Mouse (Mus musculus): ENCODE results near the gene Pde4d.
A peak's percentile ranks its signal among the peaks of the same experiment; 100 is the strongest.

The Pde4d gene

DNA sequence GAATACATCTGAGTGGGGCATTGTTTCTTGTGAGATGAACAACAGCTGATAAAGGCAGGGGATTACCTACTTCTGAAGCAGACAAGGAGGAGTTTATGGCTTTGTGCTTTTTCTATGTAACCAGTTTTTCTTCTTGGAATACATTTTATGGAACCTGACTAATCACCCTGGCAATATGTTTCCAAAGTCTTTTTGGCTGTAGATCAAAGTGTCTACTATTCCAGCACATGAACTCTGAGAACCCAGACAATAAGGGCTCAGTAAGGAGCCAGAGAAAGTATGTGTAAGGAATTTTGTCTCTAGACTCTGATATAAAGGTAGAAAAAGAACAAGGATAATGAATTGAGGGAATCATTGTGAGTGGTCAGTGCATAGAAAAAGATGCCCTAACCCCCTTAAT lies 40.1 kb downstream of the Pde4d start:
- no peak for DNase-seq (ENCODE audit: extremely low spot score, low spot score)

DNA sequence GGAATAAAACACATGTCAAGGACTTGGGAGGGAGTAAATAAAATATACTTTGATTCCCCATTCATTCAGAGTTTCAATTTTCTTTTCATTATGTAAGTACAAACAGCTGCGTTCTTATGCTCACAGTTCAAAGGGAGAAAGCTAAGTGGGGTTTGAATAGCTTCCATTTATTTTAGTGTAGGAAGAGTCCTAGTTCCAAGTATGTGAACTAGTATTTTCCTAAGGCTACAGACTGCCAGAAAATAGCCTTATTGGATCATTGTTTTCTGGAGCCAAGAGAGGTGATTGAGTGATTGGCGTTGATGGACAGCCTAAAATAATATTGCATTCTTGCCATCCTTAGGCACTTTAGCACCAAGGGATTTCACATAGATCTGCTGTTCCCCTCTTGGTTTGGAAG lies 41.1 kb downstream of the Pde4d start:
- DNase-seq (ENCODE audit: extremely low spot score, low spot score) = no peak

DNA sequence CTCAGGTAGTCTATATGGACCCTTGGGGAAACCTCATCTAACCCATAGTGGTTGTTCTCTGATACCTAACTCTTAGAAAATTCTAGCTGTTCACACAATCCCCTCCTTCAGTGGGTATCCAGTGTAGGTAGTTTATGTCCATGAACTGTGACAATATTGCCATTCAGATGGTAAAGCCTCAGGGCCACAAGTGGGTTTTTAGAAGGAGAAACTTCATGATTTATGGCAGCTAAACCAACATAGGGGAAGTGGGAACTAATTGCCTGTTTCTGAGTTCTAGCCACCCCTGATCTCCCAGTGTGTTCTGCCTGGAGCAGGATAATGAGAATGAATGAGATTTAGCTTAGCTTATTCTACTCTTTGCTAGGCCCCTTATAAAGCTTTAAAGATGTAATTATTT lies 43.1 kb downstream of the Pde4d start:
- DNase-seq (ENCODE audit: extremely low spot score, low spot score) = no peak

DNA sequence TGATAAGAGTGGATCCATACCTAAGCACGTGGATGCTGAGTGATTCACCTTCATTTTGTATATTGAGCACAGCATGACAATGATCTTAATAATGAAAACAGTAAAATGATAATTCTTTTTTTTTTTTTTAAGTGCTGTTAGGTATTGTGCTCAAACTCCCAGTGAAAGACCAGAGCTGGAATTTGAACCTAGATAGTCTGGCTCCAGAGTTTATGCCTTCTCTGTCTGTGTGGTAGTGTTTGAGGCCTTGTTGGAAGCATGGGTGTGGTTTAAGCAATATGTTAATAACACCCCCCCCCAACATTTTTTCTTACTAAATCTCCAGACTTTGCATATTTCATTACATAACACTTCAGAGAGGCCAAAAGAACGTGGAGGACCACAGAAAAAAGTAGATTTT lies 44.6 kb downstream of the Pde4d start:
- DNase-seq (ENCODE audit: extremely low spot score, low spot score) = no peak

DNA sequence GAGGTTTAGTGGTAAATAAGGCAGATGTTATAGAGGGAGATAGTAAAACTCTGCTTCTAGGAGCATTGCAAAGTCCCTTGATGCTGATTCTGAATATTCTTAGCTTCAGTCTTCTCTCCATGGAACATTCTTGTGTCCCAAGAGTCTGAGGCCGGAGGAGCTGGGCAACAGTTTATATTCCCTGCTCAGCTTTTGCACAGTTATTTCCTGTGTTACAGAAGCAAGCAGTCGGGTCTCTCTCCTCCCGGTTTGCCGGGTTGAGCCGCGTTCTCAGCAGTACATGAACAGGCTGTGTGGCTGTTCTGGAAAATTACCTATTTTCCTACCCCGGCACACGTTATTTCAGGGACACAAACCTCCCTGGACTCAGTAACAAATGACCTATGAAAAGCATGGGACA lies 48.0 kb downstream of the Pde4d start:
- DNase-seq (ENCODE audit: extremely low spot score, low spot score) = no peak

DNA sequence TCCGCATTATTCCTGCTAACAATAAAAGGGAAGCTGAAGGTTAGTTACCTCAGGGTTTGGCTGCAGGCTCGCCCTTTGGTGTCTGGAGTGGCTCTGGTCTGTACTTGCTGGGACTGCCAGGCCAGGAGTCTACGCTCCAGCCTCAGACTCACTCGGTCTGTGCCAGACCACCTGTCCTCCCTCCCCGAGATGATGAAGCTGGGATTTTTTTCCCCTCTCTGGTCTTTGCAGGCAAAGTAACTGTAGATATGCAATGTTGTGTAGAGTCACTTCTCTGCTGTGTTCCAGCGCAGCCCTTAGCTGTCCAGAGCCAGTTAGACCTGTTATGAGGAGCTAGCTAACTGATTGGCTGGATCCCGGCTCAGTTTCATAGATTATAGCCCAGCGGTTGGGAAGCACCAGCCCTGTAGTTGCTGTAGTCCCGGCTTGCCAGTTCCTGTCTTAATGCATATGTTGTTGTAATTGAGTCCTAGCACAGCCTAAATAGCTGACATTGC lies 48.5 kb downstream of the Pde4d start:
- no peak for DNase-seq (ENCODE audit: extremely low spot score, low spot score)

DNA sequence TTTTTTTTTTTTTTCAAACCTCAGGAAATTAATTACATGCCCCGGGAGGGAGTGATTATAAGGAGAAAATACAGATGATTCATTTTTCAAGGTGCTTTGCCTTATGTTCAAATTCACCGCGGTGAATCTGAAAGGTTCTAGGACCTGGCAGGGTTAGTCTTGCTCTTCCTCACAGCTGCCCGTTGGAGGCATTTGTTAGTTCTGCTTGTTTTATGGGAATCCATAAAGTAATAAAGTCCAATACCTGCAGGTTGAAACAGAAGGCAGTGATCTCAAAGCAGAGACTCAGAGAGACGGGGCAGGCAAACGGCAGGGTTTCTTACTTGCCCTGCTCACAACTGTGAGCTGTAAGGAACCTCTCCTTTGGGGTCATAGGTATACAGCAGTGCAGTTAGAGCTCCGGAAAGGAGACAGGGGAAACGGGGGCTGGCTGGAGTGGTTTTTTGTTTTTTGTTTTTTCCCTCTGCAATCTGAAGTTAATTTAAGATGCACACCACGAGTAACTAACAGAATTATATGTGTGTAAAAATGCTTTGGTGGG lies 49.1 kb downstream of the Pde4d start:
- no peak for DNase-seq (ENCODE audit: extremely low spot score, low spot score)

DNA sequence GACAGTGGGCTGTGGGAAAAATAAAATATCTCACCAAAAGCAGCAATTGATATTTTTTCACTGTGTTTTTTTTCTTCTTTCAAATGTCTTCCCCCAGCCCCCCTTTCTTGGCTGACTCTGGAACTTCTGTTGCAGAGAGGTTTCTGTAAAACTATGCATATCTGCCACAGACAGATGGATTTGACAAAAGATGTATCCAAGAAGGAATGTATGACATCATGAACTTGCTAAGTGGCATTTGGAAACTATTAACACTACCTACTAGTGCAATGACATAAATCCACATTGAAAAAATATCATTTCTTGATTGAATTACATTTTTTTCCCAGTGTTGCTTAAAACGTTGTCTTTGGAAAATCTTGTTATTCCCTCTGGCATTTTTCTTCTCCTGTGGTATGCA lies 51.6 kb downstream of the Pde4d start:
- no peak for DNase-seq (ENCODE audit: extremely low spot score, low spot score)

DNA sequence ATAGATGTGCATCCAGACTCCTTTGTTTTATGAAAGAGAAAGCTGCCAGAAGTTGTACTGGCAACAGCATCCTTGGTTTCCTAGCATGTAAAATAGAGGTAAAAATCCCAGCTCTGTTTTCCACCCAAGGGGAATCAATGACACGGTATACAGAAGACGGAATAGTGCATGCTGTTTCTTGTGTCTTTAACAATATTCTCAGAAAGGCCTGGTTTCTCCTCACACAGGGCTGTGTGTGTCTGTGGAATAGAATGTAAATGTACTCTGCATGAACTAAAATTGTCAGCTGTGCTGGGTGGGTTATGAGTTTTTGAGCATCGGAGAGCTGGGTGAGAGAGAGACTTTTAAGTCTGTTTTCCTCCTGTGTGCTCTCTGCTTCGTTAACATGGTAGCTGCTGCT lies 74.8 kb downstream of the Pde4d start:
- DNase-seq (ENCODE audit: extremely low spot score, low spot score) = no peak

DNA sequence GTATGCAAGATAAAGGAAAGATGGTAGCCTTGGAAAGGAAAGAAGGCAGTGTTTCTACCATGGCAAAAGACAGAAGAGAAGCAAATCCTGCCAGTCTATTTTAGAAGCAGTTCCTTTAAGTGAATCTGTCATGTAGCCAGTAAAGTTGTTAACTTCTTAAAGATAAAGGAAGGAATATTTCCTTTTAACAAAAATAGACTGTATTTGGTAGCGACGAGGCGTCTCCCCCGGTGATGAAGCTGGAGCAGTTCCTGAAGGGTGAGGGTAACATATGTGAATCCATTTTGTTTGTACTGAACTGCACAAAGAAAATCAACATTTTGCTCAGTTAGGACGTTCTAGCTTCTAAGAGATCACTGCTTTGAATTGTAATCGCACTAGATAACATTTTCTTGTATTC lies 75.2 kb downstream of the Pde4d start:
- no peak for DNase-seq (ENCODE audit: extremely low spot score, low spot score)

DNA sequence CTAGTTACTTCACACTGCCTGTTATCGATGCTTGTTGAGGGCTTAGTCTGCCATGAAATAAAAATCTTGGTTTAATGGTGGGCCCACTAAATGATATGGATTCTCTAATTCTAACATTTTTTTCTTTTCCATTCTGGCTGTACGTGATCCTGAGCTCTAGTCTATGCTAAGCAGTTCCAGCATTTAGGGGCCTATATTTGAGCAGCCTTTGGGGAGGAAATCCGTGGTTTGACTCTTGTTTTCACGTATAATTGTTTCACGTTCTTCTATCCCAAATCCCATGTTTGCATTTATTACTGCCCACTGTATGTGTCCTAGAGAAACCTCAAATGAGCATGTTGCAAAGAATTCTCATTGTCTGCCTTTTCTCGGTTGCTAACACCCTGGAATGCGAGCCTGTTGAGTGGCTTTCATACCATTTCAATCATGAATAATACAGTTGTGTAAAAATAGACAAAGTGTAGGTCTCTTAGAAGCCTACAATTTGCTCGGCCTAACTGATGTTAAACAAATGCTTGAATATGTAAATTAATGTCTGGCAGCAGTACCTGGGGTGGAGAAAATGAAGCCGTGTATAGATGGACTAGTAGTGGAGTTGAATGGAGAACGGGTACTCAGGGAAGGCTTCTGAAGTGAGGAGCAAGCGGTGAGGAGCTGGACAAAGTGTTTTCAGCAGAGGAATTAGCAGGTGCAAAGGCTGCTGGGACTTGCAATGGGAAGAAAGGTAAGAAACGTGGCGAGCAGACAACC lies 76.7 kb downstream of the Pde4d start:
- DNase-seq (ENCODE audit: extremely low spot score, low spot score) = no peak

DNA sequence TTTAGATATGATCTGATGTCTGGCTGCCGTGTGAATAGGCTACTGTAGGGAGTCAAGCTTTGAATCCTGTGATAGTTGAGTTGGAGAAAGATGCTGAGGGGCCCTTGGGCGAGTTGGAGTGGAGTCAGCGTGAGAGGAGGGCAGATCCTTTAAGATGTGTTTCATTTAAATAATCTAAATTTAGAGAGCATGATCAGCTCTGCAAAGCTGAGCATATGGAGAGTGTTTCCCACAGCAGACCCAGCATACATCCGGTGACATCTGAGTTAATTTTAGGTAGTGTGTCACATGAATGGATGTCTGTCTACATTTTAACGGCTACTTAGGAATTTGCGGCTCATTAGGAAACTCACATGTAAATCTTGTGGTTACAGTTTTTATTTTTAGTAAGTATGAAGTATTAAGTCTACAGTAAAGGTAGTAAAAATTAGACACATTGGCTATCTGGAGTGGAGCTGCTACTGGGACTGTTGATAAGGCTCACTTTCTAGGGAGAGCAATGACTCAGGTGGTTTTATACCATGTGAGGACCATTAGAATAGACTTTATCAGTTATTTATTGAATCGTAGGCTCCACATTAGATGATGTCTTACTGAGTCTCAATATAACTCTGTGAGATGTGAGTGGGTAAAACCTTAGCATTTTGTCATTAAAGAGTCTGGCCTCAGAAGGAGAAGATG lies 77.5 kb downstream of the Pde4d start:
- no peak for DNase-seq (ENCODE audit: extremely low spot score, low spot score)

DNA sequence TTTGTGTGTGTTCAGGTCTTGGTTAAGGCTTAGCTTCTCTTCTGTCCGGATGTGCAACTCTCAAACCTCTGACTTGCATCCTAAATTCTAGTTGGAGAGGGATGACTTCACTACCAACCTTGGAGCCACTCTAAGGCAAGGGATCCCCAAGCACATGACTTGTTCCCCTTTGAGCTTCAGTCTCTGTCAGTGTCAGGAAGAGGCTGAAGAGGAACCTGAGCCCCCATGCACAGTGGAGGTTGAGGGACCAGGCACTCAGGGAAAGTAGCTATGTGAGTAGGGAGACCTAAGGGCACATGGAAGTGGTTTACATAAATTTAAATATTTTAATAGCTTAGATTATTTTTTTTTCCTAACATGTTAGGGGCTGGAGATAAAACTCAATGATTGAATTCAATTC lies 78.6 kb downstream of the Pde4d start:
- DNase-seq (ENCODE audit: extremely low spot score, low spot score) = no peak

DNA sequence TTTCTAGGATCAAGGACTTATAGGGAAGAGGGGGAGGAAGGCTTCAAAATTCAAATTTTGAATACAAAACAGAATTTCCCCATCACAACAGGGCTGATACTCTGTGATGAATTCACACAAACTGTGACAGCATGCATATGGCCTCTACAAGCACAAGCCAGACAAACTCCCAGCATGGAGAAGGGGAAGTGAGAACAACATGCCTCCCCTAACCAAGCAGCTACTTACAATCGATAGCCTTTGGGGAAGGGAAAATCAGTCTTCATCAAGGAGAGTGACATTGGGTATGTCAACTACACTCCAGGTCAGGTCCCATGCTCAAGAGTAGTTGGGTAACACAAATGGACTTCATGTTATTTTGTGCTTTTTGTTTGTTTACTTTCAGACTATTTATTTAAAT lies 83.1 kb downstream of the Pde4d start:
- DNase-seq (ENCODE audit: extremely low spot score, low spot score) = no peak

DNA sequence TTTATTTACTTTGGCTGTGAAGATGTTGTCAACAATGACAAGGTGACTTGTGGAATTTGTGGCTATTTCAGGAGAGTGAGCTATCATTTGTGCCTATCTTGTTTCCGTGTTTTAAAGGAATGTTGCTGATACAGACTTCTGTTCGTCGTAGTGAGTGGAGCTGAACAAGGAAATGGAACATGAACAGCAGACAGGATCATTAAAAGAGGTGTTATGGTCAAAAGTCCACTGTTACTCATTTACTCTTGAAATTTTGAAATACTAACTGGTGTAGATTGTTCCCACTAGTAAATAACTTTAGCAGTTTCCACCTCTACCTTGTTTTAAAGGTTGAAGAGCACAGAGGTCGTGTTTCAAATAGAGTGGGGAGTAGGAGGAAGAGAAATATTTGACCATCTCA lies 86.7 kb downstream of the Pde4d start:
- no peak for DNase-seq (ENCODE audit: extremely low spot score, low spot score)

DNA sequence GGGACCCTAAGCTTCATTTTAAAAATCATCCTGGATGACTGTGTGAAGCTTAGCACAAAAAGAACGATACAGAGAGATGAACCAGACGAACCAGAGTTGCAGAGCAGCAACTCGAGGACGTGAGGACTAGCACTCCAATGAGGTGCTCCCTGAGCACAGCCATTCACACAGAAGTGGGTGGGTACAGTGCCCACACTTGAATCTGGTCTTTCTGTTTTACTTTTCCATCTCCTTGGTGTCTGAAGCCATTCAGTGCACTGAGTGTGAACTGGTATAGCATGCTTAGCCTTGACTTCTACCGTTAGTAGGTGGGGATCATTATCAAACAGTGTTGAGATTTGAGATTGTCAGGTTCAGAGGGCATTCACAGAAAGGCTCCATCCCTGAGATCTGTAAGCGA lies 87.2 kb downstream of the Pde4d start:
- no peak for DNase-seq (ENCODE audit: extremely low spot score, low spot score)

DNA sequence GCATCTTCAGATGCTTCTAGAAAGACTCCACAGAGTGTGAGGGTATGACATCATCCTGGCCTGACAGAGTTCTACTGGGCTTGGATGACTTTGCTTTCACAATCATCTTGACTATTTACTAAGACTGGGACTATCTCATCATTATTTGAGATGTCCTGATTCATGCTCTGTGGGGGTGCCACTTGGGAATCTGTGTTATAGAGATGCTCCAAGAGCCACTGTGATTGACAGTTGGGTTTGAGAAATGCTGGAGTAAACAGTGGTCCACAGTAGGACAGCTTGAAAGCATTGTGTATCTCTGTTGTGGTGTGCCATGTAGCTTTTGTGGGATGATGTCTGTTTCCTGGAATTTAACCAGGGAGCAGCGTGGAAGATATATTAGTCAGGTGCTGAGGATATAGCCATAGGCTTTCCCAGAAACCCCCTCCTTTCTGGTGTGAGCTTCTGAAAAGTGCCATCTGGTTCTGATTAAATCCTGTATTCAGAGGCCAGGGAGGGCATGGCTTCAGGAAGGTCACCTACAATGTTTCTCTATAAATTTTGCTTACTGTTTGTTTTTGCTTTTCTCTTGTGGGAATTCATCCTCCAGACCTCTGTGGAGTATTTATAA lies 89.1 kb downstream of the Pde4d start:
- DNase-seq (ENCODE audit: extremely low spot score, low spot score) = peak; percentile 31

DNA sequence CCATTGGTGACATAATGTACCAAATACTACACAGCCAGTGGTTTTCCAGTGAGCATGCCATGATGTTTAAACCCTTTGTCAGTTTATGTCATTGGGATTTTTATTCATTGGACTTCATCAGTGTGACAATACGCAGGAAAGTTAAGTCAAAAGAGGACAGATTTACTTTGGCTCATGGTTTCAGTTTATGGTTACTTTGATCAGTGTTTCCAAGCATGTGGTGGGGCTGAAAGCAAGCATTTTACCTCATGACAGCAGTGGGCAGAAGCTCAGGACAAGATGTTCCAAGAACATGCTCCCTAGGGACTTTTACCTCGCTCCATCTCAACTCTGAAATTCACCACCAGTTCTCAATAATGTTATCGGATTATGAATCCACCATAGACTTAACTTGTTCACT lies 91.7 kb downstream of the Pde4d start:
- no peak for DNase-seq (ENCODE audit: extremely low spot score, low spot score)

DNA sequence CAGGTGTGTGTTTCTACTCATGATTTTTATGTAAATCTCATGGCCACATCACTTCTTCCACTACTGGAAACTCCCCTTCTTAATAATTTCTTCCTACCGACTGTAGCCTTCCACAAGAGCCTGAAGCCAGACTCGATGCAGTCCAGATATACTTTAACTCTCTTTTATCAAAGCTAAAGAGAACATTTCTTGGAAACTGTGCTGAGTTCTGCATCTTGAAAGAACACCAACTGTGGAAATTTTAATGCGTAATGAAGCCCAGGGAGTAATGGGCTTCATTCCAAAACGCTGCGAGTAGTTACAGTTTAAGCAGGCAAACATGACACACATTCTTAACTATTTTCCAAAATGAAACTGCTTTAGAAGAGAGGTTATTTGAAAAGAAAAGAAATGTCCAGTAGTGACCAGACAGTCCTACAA lies 92.6 kb downstream of the Pde4d start:
- DNase-seq (ENCODE audit: extremely low spot score, low spot score) = no peak

DNA sequence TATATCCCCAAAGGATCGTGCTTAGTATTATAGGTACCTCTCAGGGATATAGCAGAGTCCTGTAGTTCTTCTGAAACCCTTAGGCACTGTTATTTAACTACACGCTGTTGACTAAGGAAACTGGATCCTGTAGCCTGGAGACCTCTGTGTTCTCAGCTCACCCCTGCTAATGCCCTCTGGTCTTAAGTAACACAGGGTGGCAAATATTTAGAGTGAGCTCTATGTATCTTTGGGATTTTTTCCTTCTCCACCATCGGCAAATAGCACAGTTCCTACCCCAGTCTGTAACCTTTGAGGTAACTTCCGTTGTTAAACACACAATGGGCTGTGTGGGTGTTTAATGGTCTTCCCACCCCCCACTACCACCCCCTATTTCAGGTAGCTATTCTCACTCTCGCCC lies 102.5 kb downstream of the Pde4d start:
- DNase-seq (ENCODE audit: extremely low spot score, low spot score) = no peak

DNA sequence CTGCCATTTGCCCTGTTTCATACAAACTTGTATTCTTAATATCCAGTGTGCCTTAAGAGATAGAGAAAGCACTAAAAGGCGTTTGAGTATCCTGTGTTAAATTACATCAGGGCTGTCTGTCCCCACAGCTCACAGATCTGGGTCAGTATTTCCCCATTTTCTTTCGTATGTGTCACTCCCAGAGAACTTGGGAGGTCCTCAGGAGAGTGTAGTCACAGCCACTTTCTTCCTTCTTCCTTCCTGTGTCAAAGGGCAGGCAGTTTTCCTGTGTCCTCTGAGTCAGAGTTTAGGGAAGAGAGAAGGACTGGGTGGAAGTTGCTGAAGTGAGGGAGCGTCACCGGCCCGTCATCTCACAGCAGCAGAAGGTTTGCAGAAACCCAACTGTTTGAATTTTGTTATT lies 103.2 kb downstream of the Pde4d start:
- no peak for DNase-seq (ENCODE audit: extremely low spot score, low spot score)

DNA sequence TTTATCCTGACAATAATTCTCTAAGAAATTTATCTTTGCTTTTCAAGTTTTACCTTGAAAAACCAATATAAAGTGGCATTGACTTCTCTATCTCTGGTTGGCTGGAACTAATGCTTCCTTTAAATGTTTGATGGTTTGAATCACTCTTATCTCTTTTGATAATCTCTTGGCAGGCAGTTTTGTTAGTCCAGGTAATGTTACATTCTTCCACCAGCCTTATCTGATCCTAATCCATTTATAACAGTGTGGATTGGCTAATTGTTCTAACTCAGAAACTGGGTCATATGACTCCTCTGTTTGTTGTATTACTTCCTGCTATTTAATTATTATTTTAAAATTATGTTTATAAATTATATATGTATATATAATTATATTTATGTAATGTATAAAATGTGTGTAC lies 105.2 kb downstream of the Pde4d start:
- DNase-seq (ENCODE audit: extremely low spot score, low spot score) = no peak

Measured in neural tube, embryonic 10.5 days (tissue).